Mouse (Mus musculus): Measurements from ENCODE around the gene Gm2310. TPM values are rescaled to one million over a fixed set of nuclear protein-coding genes. Genes with fewer than 3 reads are reported as not detected.
A peak's percentile ranks its signal among the peaks of the same experiment; 100 is the strongest.
"Not testable (repeated sequence)": the region's sequence is repeated elsewhere in the genome, so short reads cannot be mapped to it uniquely, and the experiment has no call there.

Gene Gm2310
- total RNA-seq (2021): not detected
- long read RNA-seq, experiment 1: 0 reads
- long read RNA-seq, experiment 2: 0 reads

DNA sequence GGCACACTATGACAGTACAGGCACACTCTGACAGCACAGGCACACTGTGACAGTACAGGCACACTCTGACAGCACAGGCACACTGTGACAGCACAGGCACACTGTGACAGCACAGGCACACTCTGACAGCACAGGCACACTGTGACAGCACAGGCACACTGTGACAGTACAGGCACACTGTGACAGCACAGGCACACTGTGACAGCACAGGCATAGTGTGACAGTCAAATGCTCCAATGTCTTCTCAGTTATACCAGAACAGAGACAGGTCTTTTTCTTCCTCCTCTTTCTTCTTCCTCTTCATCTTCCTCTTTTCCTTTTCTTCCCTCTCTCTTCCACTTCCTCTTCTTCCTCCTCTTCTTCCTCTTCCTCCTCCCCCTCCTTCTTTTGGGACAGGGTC lies at the start of gene Gm2310:
Gene Gm2310 (minus strand): TSS at position 101 of the 400 bp plus-strand sequence.
- not testable (repeated sequence) for DNase-seq (ENCODE audit: low spot score in 2 of 2)

GRCm38 (mm10) chr15:8568645-8569528 lies 49.1 kb upstream of the Gm2310 start:
- peak; percentile 52 to 60 for DNase-seq (ENCODE audit: low spot score in 2 of 2)

GRCm38 (mm10) chr15:8568286-8568644 lies 48.5 kb upstream of the Gm2310 start:
- DNase-seq (ENCODE audit: low spot score in 2 of 2): no peak

DNA sequence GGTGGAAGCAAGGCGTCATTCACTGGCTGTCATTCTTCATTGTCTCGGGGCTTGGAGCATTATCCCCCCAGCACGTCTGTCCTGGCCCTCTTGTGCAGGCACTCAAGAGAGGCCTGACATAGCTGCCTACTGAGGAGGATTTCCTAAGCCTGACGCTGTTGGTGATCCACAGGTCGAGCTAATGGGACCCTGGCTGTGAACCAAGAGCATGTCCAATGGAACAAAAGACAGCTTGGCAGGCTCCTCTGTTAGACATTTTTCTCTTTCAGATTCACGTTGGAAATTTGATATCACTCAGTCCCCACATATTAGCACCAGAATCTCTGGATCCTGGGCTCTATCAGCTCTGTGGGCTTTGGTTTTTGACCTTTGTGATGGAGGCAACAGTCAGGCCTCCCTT lies 45.7 kb upstream of the Gm2310 start:
- no peak for DNase-seq (ENCODE audit: low spot score in 2 of 2)

DNA sequence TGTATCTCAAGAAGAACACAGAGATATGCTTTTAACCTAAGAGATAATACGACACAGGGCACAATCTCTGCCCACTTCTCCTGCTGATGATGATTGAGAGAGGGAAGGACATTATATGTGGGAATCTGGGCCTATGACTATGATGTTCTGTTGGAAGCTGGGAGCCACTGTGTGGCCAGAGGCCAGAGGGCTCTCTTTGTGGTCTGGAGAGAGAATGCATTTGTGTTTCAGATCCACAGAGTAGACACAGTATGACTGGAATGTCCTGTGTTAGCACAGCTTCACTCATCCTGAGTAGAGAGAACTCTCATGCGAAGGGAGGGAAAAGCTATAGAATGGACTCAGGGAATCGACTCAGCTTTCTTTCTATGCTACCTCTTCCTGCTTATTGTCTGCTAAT lies 44.6 kb upstream of the Gm2310 start:
- no peak for DNase-seq (ENCODE audit: low spot score in 2 of 2)

GRCm38 (mm10) chr15:8563423-8564194 lies 43.9 kb upstream of the Gm2310 start:
- DNase-seq (ENCODE audit: low spot score in 2 of 2): no peak

- DNase-seq (ENCODE audit: low spot score in 2 of 2): no peak
Observed at GRCm38 (mm10) chr15:8562776-8563175, 43.0 kb upstream of the Gm2310 start.

- no peak for DNase-seq (ENCODE audit: low spot score in 2 of 2)
Observed at GRCm38 (mm10) chr15:8531201-8531600, 11.4 kb upstream of the Gm2310 start.

GRCm38 (mm10) chr15:8512957-8513356 lies 6.8 kb downstream of the Gm2310 start:
- no peak for DNase-seq (ENCODE audit: low spot score in 2 of 2)

DNA sequence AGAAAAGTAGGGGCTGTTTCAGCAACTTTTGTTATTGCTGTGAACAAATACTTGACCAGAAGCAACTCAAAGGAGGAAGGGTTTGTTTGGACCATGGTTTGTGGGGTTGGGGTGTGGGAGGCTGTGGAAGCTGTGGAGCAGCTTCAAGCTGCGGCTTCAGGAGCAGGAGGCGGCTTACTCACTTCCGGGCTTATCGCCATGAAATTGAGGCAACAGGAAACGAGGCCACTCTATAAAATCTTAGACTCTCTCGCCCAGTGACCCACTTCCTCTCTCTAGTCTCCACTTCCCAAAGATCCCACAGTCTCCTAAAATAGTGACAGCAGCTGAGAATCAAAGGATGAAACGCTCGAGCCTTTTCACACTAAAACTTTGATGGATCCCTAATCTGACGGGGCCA lies 7.9 kb downstream of the Gm2310 start:
- no peak for DNase-seq (ENCODE audit: low spot score in 2 of 2)

DNA sequence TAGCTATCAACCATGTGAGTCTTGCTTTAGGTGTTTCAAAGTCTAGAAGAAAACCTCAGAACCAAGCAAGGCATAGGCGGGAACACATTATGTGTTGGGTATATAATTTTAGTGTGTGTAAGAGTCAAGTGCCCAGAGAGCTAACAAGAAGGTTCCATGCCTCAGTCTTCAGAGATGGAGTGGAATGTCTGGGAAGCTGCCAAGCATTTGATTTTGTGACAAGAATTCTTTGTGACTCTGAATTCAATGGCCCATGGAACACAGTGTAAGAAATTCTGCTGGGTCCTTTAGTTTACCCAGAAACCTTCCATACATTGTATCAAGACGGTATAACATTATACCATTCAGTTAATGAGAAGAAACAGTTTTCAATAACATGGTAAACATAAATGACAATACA lies 17.3 kb downstream of the Gm2310 start:
- DNase-seq (ENCODE audit: low spot score in 2 of 2): no peak

DNA sequence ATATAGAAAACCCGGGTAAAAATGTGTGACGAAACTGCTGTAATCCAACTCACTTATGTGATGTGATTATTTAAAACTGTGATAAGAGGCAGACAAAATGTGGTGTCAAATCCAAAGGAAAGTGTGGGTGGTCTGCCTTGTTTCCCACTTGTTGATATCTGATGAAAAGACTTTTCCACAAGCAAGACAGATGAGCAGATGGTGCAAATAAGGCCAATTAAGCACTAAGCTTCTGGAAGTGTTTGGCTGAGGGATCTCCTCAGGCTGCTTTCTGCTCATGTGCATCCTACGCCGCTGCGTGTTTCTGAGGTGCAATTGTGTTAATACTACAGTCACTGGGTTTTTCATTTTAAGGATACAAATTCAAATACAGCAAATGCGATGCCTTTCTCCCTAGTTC lies 34.5 kb downstream of the Gm2310 start:
- no peak for DNase-seq (ENCODE audit: low spot score in 2 of 2)

DNA sequence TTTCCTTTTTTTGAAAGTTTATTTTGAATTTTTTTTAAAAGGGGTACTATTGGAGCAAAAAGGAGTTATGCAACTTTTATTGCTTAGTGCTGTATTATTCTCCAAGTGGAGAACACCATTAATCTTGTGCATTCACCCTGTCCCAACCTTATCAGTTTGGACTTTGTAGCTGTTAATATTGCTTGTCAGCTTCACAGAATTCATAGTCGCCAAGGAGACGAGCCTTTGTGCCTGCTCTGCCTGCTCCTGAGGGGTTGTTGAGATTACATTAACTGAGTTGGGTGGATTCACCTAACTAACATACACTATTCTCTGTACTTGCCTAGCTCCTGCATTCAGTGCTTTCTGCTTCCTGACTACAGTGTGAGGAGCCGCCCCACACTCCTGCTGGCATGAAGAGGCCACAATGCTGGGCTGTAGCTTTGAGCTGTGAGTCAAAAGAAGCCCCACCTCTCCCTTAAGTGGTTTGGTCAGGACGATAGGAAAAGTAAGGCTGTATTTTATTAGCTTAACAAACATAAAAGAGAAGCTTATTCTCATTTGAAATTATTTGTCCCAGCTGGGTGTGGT lies 50.7 kb downstream of the Gm2310 start:
- DNase-seq (ENCODE audit: low spot score in 2 of 2): no peak

Other genes starting within 250 kb of the Gm2310 start
- gene Nipbl, start 75.5 kb downstream of the Gm2310 start, total RNA-seq (2021): 10 to 100 TPM; 51.5 to 53.9 TPM
- 10 to 100 TPM in 1 of 2 experiments, 1 to 10 TPM in 1; 8.1 to 11.4 TPM for gene Slc1a3, start 190.8 kb upstream of the Gm2310 start, total RNA-seq (2021)